Mouse (Mus musculus) ovary, adult 18-20 months (tissue): ENCODE measurements around the gene Scgn.
A peak's percentile ranks its signal among the peaks of the same experiment; 100 is the strongest.

Experiments
- DNase-seq: peaks from one replicate; pipeline ENCODE4 v3.0.0; 2022; ENCODE audit warnings: low spot score, mixed read lengths

Scgn gene

GRCm38 (mm10) chr13:23990928-23991327 lies at the start of gene Scgn:
Gene Scgn (minus strand): TSS chr13:23991214.
- peak; percentile 8 for DNase-seq

GRCm38 (mm10) chr13:24040221-24040620 lies 49.2 kb upstream of the Scgn start:
- DNase-seq: no peak

GRCm38 (mm10) chr13:24037502-24037901 lies 46.5 kb upstream of the Scgn start:
- DNase-seq: no peak

- DNase-seq: no peak
Observed at GRCm38 (mm10) chr13:24036150-24036549, 45.1 kb upstream of the Scgn start.

GRCm38 (mm10) chr13:24027191-24028170 lies 36.5 kb upstream of the Scgn start:
- DNase-seq: no peak

GRCm38 (mm10) chr13:24018515-24018914 lies 27.5 kb upstream of the Scgn start:
- no peak for DNase-seq

GRCm38 (mm10) chr13:24005528-24005927 lies 14.5 kb upstream of the Scgn start:
- no peak for DNase-seq

- DNase-seq: no peak
Observed at GRCm38 (mm10) chr13:24001797-24002196, 10.8 kb upstream of the Scgn start.

- no peak for DNase-seq
Observed at GRCm38 (mm10) chr13:24001081-24001480, 10.1 kb upstream of the Scgn start.

GRCm38 (mm10) chr13:23998826-23999225 lies 7.8 kb upstream of the Scgn start:
- no peak for DNase-seq

GRCm38 (mm10) chr13:23994756-23995155 lies 3.7 kb upstream of the Scgn start:
- DNase-seq: no peak

- no peak for DNase-seq
Observed at GRCm38 (mm10) chr13:23994024-23994423, 3.0 kb upstream of the Scgn start.

- DNase-seq: no peak
Observed at GRCm38 (mm10) chr13:23990451-23990850, 563 bp downstream of the Scgn start.

GRCm38 (mm10) chr13:23985130-23985529 lies 5.9 kb downstream of the Scgn start:
- DNase-seq: no peak

- no peak for DNase-seq
Observed at GRCm38 (mm10) chr13:23972271-23972670, 18.7 kb downstream of the Scgn start.

- no peak for DNase-seq
Observed at GRCm38 (mm10) chr13:23971870-23972269, 19.1 kb downstream of the Scgn start.

GRCm38 (mm10) chr13:23964909-23965308 lies 26.1 kb downstream of the Scgn start:
- no peak for DNase-seq

- no peak for DNase-seq
Observed at GRCm38 (mm10) chr13:23959776-23960175, 31.2 kb downstream of the Scgn start.

- DNase-seq: no peak
Observed at GRCm38 (mm10) chr13:23950928-23951327, 40.1 kb downstream of the Scgn start.

- no peak for DNase-seq
Observed at GRCm38 (mm10) chr13:23949484-23950246, 41.3 kb downstream of the Scgn start.

GRCm38 (mm10) chr13:23946254-23946653 lies 44.8 kb downstream of the Scgn start:
- no peak for DNase-seq

- DNase-seq: no peak
Observed at GRCm38 (mm10) chr13:23942861-23943260, 48.2 kb downstream of the Scgn start.

- no peak for DNase-seq
Observed at GRCm38 (mm10) chr13:23940291-23940690, 50.7 kb downstream of the Scgn start.
